ENCODE assay signal across 8 mouse cellular contexts in genomic region chrX:7722282-7722611, GRCm38 (mm10). TPM values are rescaled to one million over a fixed set of nuclear protein-coding genes. Genes with fewer than 3 reads are reported as not detected.
DNase-seq lines count a peak whose midpoint lies in the region; ATAC-seq and TF ChIP-seq lines count a peak whose summit lies in the region.

No protein-coding gene starts in this region.

- intact Hi-C loops in left cerebral cortex, adult 2 months (cut with DNase I): no loop called here
- intact Hi-C loops in left cerebral cortex, postnatal 4 days (cut with DNase I): no loop called here
- intact Hi-C loops in left cerebral cortex, postnatal 10 days (cut with DNase I): no loop called here

- DNase-seq in left cerebral cortex, adult 2 months (ENCODE audit: extremely low spot score in 1 of 2, low spot score in 2 of 2): no peak
- DNase-seq in left cerebral cortex, postnatal 4 days: no peak
- no peak for DNase-seq in intestine, embryonic 14.5 days (ENCODE audit: low spot score)
- no peak for DNase-seq in gastrocnemius, adult 18-20 months (ENCODE audit: low spot score)
- DNase-seq in left cerebral cortex, postnatal 10 days (ENCODE audit: extremely low spot score in 1 of 2, low spot score in 2 of 2): no peak
- DNase-seq in cerebellum, postnatal 25 days: no peak

- peaks cover 8% of the 10 kb centered on the region for H3K36me3 ChIP-seq in embryonic facial prominence, embryonic 12.5 days
- H3K36me3 ChIP-seq in intestine, embryonic 14.5 days (ENCODE audit: control insufficient read depth, insufficient read depth, low read length): peaks cover 11% of the 10 kb centered on the region; the same call in 1 of the 2 replicates
- H3K36me3 ChIP-seq in myocyte (ENCODE audit: control insufficient read depth, insufficient read depth): no peaks in the 10 kb centered on the region

- no peaks in the 10 kb centered on the region for H3K9me3 ChIP-seq in embryonic facial prominence, embryonic 12.5 days
- no peaks in the 10 kb centered on the region for H3K9me3 ChIP-seq in intestine, embryonic 14.5 days (ENCODE audit: control insufficient read depth, low read length)

- peak; percentile 37 for TF ChIP-seq POLR2A in myocyte (IDR thresholded peaks at IDR 0.05; ENCODE audit: insufficient read length, low read depth)

- peaks cover 8% of the 10 kb centered on the region for H3K79me2 ChIP-seq in myocyte (ENCODE audit: control insufficient read depth, insufficient read depth)

- no peaks in the 10 kb centered on the region for H3K4me1 ChIP-seq in embryonic facial prominence, embryonic 12.5 days
- H3K4me1 ChIP-seq in intestine, embryonic 14.5 days (replicated peaks; ENCODE audit: control insufficient read depth, insufficient read depth, low read length): no peaks in the 10 kb centered on the region

- peak overlapping the region; percentile 35 for H3ac ChIP-seq in myocyte (ENCODE audit: control insufficient read depth, insufficient read length)

- peak overlapping the region; percentile 95 for H3K27ac ChIP-seq in left cerebral cortex, adult 2 months
- no peak overlapping the region for H3K27ac ChIP-seq in embryonic facial prominence, embryonic 12.5 days
- H3K27ac ChIP-seq in intestine, embryonic 14.5 days (ENCODE audit: low read depth): peak overlapping the region; percentile 85

- TF ChIP-seq CTCF in left cerebral cortex, adult 2 months (IDR thresholded peaks at IDR 0.05): no peak

- peak overlapping the region; percentile 56 for H3K4me2 ChIP-seq in embryonic facial prominence, embryonic 12.5 days (replicated peaks)
- peak overlapping the region; percentile 65 for H3K4me2 ChIP-seq in intestine, embryonic 14.5 days (ENCODE audit: low read length)
- H3K4me2 ChIP-seq in myocyte (ENCODE audit: low read depth): peak overlapping the region; percentile 68

- 0 out of 2 replicates have a peak, but pooled peaks have one; percentile 22 for ATAC-seq in embryonic facial prominence, embryonic 12.5 days (ENCODE audit: insufficient number of reproducible peaks, insufficient read depth, low FRiP score, low TSS enrichment)
- no peak for ATAC-seq in intestine, embryonic 14.5 days (replicated peaks; ENCODE audit: low FRiP score, low TSS enrichment, low read depth)

- peak overlapping the region; percentile 58 for H3K4me3 ChIP-seq in left cerebral cortex, adult 2 months
- peak overlapping the region; percentile 59 for H3K4me3 ChIP-seq in embryonic facial prominence, embryonic 12.5 days
- H3K4me3 ChIP-seq in intestine, embryonic 14.5 days (ENCODE audit: low read depth, low read length): peak overlapping the region; percentile 58
- peak overlapping the region; percentile 63 for H3K4me3 ChIP-seq in myocyte

- WGBS in embryonic facial prominence, embryonic 12.5 days: 8% methylated on average over 11 of the region's 11 CpGs
- 13% methylated on average over 11 of the region's 11 CpGs for WGBS in intestine, embryonic 14.5 days

- no peaks in the 10 kb centered on the region for H3K27me3 ChIP-seq in embryonic facial prominence, embryonic 12.5 days
- no peaks in the 10 kb centered on the region for H3K27me3 ChIP-seq in intestine, embryonic 14.5 days (replicated peaks; ENCODE audit: control insufficient read depth, insufficient read depth, low read length)
- H3K27me3 ChIP-seq in myocyte (ENCODE audit: control insufficient read depth, insufficient read depth, insufficient read length): no peaks in the 10 kb centered on the region

- peak overlapping the region; percentile 56 for H3K9ac ChIP-seq in embryonic facial prominence, embryonic 12.5 days
- peak overlapping the region; percentile 49 for H3K9ac ChIP-seq in intestine, embryonic 14.5 days (ENCODE audit: low read length)

TF ChIP-seq in myocyte, 11 proteins besides CTCF, POLR2A, EP300 and RAD21:
- no peak for TF ChIP-seq TCF3 (IDR thresholded peaks at IDR 0.05; ENCODE audit: insufficient read length, low read depth)
- TF ChIP-seq CEBPB (IDR thresholded peaks at IDR 0.05; ENCODE audit: insufficient read depth, poor library complexity, severe bottlenecking): no peak
- TF ChIP-seq REST (IDR thresholded peaks at IDR 0.05; ENCODE audit: insufficient read depth, insufficient read length): no peak
- TF ChIP-seq MYOG (IDR thresholded peaks at IDR 0.05; ENCODE audit: control insufficient read depth in 1 of 3, insufficient read depth in 1 of 3, insufficient read length in 2 of 3, low read depth in 2 of 3): no peak
- TF ChIP-seq POLR2AphosphoS2 (IDR thresholded peaks at IDR 0.05; ENCODE audit: insufficient read length, low read depth): no peak
- TF ChIP-seq TCF12 (IDR thresholded peaks at IDR 0.05; ENCODE audit: insufficient read depth, poor library complexity, severe bottlenecking): no peak
- TF ChIP-seq MAX (IDR thresholded peaks at IDR 0.05; ENCODE audit: low read depth): no peak
- TF ChIP-seq MYOD1 (IDR thresholded peaks at IDR 0.05; ENCODE audit: control insufficient read depth in 1 of 3, insufficient read length in 2 of 3, low read depth in 2 of 3): no peak
- TF ChIP-seq E2F4 (IDR thresholded peaks at IDR 0.05; ENCODE audit: insufficient read depth): no peak
- no peak for TF ChIP-seq USF1 (IDR thresholded peaks at IDR 0.05; ENCODE audit: low read depth)
- TF ChIP-seq SRF (IDR thresholded peaks at IDR 0.05; ENCODE audit: control insufficient read depth, insufficient read length, low read depth): no peak

RNA-seq across cellular contexts. Expression of gene Gm45208, which starts 0.2 kb away (rescaled TPM):
- total RNA-seq in left cerebral cortex, adult 2 months (2021): not detected
- total RNA-seq in left cerebral cortex, postnatal 4 days (2021): under 1 TPM in 1 of 2 experiments, not detected in 1; 0.60 TPM
- polyA plus RNA-seq in embryonic facial prominence, embryonic 12.5 days (2016; fragmentation: Nextera tagmentation; extraction: Ambion mirVana): not detected in 2 replicates
- 0.42 TPM in 1 of 2 replicates, not detected in the other for polyA plus RNA-seq in intestine, embryonic 14.5 days (2014; fragmentation: Nextera tagmentation; extraction: Ambion mirVana)
- 0.64 TPM for polyA plus RNA-seq in myocyte (2012; fragmentation: generic; extraction: Trizol)
- total RNA-seq in gastrocnemius, adult 18-20 months (2021): under 1 TPM in 1 of 2 experiments, not detected in 1; 0.45 TPM
- total RNA-seq in left cerebral cortex, postnatal 10 days (2021): under 1 TPM in 1 of 2 experiments, not detected in 1; 0.69 TPM

RNA-seq across cellular contexts. Expression of gene Praf2, which starts 6.0 kb away (rescaled TPM):
- 10 to 100 TPM; 88.9 to 92.7 TPM for total RNA-seq in left cerebral cortex, adult 2 months (2021)
- 10 to 100 TPM; 70.0 to 84.0 TPM for total RNA-seq in left cerebral cortex, postnatal 4 days (2021)
- 69.9 and 71.0 TPM in 2 replicates for polyA plus RNA-seq in embryonic facial prominence, embryonic 12.5 days (2016; fragmentation: Nextera tagmentation; extraction: Ambion mirVana)
- polyA plus RNA-seq in intestine, embryonic 14.5 days (2014; fragmentation: Nextera tagmentation; extraction: Ambion mirVana): 81.0 and 81.1 TPM in 2 replicates
- polyA plus RNA-seq in myocyte (2012; fragmentation: generic; extraction: Trizol): 64.4 TPM
- 1 to 10 TPM; 5.0 to 5.6 TPM for total RNA-seq in gastrocnemius, adult 18-20 months (2021)
- total RNA-seq in left cerebral cortex, postnatal 10 days (2021): 100 to 1,000 TPM in 1 of 2 experiments, 10 to 100 TPM in 1; 97.3 to 105 TPM

RNA-seq across cellular contexts. Expression of gene Wdr45, which starts 8.1 kb away (rescaled TPM):
- 10 to 100 TPM; 61.0 to 68.9 TPM for total RNA-seq in left cerebral cortex, adult 2 months (2021)
- total RNA-seq in left cerebral cortex, postnatal 4 days (2021): 10 to 100 TPM; 32.0 to 34.9 TPM
- 32.3 and 33.0 TPM in 2 replicates for polyA plus RNA-seq in embryonic facial prominence, embryonic 12.5 days (2016; fragmentation: Nextera tagmentation; extraction: Ambion mirVana)
- 21.5 and 24.9 TPM in 2 replicates for polyA plus RNA-seq in intestine, embryonic 14.5 days (2014; fragmentation: Nextera tagmentation; extraction: Ambion mirVana)
- polyA plus RNA-seq in myocyte (2012; fragmentation: generic; extraction: Trizol): 38.9 TPM
- 10 to 100 TPM; 32.4 to 37.1 TPM for total RNA-seq in gastrocnemius, adult 18-20 months (2021)
- 10 to 100 TPM; 38.5 to 43.3 TPM for total RNA-seq in left cerebral cortex, postnatal 10 days (2021)

RNA-seq across cellular contexts. Expression of gene Gpkow, which starts 25.3 kb away (rescaled TPM):
- 10 to 100 TPM; 32.9 to 34.5 TPM for total RNA-seq in left cerebral cortex, adult 2 months (2021)
- 10 to 100 TPM; 39.0 to 42.0 TPM for total RNA-seq in left cerebral cortex, postnatal 4 days (2021)
- polyA plus RNA-seq in embryonic facial prominence, embryonic 12.5 days (2016; fragmentation: Nextera tagmentation; extraction: Ambion mirVana): 38.7 and 39.6 TPM in 2 replicates
- 33.6 and 38.0 TPM in 2 replicates for polyA plus RNA-seq in intestine, embryonic 14.5 days (2014; fragmentation: Nextera tagmentation; extraction: Ambion mirVana)
- 17.1 TPM for polyA plus RNA-seq in myocyte (2012; fragmentation: generic; extraction: Trizol)
- 10 to 100 TPM; 14.3 to 15.0 TPM for total RNA-seq in gastrocnemius, adult 18-20 months (2021)
- total RNA-seq in left cerebral cortex, postnatal 10 days (2021): 10 to 100 TPM; 37.1 to 39.3 TPM

RNA-seq across cellular contexts. Expression of gene Ccdc120, which starts 28.5 kb away (rescaled TPM):
- total RNA-seq in left cerebral cortex, adult 2 months (2021): 10 to 100 TPM; 26.3 TPM
- 10 to 100 TPM; 56.2 to 65.4 TPM for total RNA-seq in left cerebral cortex, postnatal 4 days (2021)
- 18.9 and 27.5 TPM in 2 replicates for polyA plus RNA-seq in embryonic facial prominence, embryonic 12.5 days (2016; fragmentation: Nextera tagmentation; extraction: Ambion mirVana)
- 14.1 and 15.4 TPM in 2 replicates for polyA plus RNA-seq in intestine, embryonic 14.5 days (2014; fragmentation: Nextera tagmentation; extraction: Ambion mirVana)
- polyA plus RNA-seq in myocyte (2012; fragmentation: generic; extraction: Trizol): 2.4 TPM
- total RNA-seq in gastrocnemius, adult 18-20 months (2021): under 1 TPM; 0.34 to 0.50 TPM
- 10 to 100 TPM; 28.9 to 29.7 TPM for total RNA-seq in left cerebral cortex, postnatal 10 days (2021)

Comparison
In these comparisons a context has a peak if more than half of its experiments do, and no peak if none do; other contexts are left out.
1. RNA of gene Praf2, which starts 6.0 kb away (total RNA-seq): 97.3 to 105 TPM in left cerebral cortex, postnatal 10 days, 88.9 to 92.7 TPM in left cerebral cortex, adult 2 months and 70.0 to 84.0 TPM in left cerebral cortex, postnatal 4 days; 5.0 to 5.6 TPM in gastrocnemius, adult 18-20 months; every median in the first group is over 10 times any median in the second.
2. Peak in every context shown above with its lines, with median percentiles within 50 percentile points of each other: H3K4me3 ChIP-seq and H3K4me2 ChIP-seq.